Mouse (Mus musculus) limb, embryonic 12.5 days (tissue): ENCODE results near the gene Acacb. TPM values are rescaled to one million over a fixed set of nuclear protein-coding genes. Genes with fewer than 3 reads are reported as not detected.

Experiments
- ATAC-seq: fragments of 200-750 bp; cut with Nextera tagmentation; 2 replicates; pipeline ENCODE4 v1.8.0; 2017; ENCODE audit warnings: low read depth, moderate TSS enrichment; ENCODE audit not compliant: insufficient number of reproducible peaks, insufficient read depth, low FRiP score, low TSS enrichment
- H3K27ac ChIP-seq: fragments of 300-500 bp; sonication (generic); 2 replicates; pipeline ENCODE4 v1.5.1; 2016; ENCODE audit warnings: mild to moderate bottlenecking, moderate library complexity
- H3K27me3 ChIP-seq: fragments of 300-500 bp; sonication (generic); 2 replicates; pipeline ENCODE4 v1.6.1; 2016; ENCODE audit warnings: mild to moderate bottlenecking, moderate library complexity
- H3K36me3 ChIP-seq: fragments of 300-500 bp; sonication (generic); 2 replicates; pipeline ENCODE4 v1.6.1; 2016; ENCODE audit warnings: mild to moderate bottlenecking, moderate library complexity
- H3K4me1 ChIP-seq: fragments of 300-500 bp; sonication (generic); replicated peaks from 2 replicates; pipeline ENCODE4 v1.6.1; 2016
- H3K4me2 ChIP-seq: fragments of 300-500 bp; sonication (generic); 2 replicates; pipeline ENCODE4 v1.6.1; 2016; ENCODE audit warnings: mild to moderate bottlenecking, moderate library complexity
- H3K4me3 ChIP-seq: fragments of 300-500 bp; sonication (generic); replicated peaks from 2 replicates; pipeline ENCODE4 v1.5.1; 2016; ENCODE audit warnings: mild to moderate bottlenecking
- H3K9ac ChIP-seq: fragments of 300-500 bp; sonication (generic); replicated peaks from 2 replicates; pipeline ENCODE4 v1.6.1; 2016; ENCODE audit warnings: mild to moderate bottlenecking, moderate library complexity
- H3K9me3 ChIP-seq: fragments of 300-500 bp; sonication (generic); 2 replicates; pipeline ENCODE4 v1.6.1; 2016; ENCODE audit warnings: mild to moderate bottlenecking, moderate library complexity
- WGBS: fragments of 180-500 bp; shearing (Covaris S2); methylation state at CpG from one replicate; pipeline ENCODE4 v1.1.7; 2016; 5-methylcytosine and 5-hydroxymethylcytosine counted together
- polyA plus RNA-seq: library from polyadenylated mRNA; unstranded; fragments of >200 nt; fragmentation: Nextera tagmentation; extraction: Ambion mirVana; gene quantifications from 2 replicates; pipeline ENCODE4 v1.2.1, GENCODE M21; 2016

Acacb gene
- polyA plus RNA-seq, 1 experiment from 2014 or later, result 4.7 TPM

DNA sequence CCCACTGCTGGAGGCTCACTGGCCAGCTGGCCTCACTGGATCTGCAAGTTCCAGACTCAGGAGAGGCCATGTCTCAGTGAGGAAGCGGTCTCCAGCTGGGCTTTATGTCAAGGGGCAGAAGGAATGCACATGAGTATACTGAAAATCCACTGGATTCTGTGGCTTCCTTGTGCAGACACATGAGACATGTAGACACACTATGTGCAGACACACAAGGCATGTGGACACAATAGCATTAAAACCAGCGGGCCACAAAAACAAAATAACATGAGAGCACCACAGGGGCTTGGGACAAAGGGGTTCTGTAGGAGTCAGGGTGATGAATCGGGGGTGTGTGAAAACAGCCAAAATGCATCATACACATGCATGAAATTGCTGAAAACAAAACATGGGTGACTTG is 20.3 kb upstream of the Acacb start:
- Histone ChIP-seq H3K4me3 (no peak overlapping the region), H3K36me3 (peaks cover 51% of the 10 kb centered on the region), H3K9ac (no peak overlapping the region), H3K27me3 (no peaks in the 10 kb centered on the region), H3K4me1 (peaks cover 11% of the 10 kb centered on the region; the same call in 1 of the 2 replicates), H3K27ac (no peak overlapping the region), H3K9me3 (no peaks in the 10 kb centered on the region), H3K4me2 (no peak overlapping the region)
- ATAC-seq, result no peak
- 92% methylated on average over 3 of the region's 3 CpGs for WGBS

DNA sequence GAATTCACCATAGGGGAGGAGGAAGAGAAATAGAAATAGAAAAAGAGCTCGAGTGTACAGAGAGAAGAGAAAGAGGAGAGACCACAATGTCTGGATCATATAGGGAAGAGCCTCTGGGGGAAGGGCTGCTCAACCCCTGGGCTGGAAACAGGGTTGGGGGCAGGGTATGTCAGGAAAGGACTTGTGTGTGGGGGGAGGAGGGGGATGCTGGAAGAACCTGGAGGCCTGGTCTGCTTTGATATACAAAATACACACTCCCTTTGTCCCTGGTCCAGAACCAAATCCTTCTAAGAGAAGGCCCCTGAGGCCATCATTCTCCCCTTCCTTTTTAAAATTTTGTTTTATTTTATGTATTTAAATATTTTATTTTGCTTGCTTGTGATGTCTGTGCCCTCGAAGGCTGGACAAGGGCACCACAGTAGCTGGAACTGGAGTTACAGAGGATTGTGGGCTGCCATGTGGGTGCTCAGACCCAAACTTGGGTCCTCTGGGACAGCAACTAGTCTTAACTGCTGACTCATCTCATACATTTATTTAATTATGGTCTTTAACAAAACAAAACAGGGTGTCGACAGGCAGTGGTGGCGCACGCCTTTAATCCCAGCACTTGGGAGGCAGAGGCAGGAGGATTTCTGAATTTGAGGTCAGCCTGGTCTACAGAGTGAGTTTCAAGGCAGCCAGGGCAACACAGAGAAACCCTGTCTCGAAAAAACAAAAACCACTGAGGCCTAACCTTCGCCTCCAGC is 19.7 kb upstream of the Acacb start:
- no peak for ATAC-seq
- Histone ChIP-seq H3K4me3 (peak overlapping the region; percentile 66), H3K4me2 (peak overlapping the region; percentile 94), H3K9me3 (no peaks in the 10 kb centered on the region), H3K27me3 (no peaks in the 10 kb centered on the region), H3K27ac (no peak overlapping the region), H3K36me3 (peaks cover 44% of the 10 kb centered on the region), H3K9ac (no peak overlapping the region), H3K4me1 (peaks cover 12% of the 10 kb centered on the region)
- WGBS, result 84% methylated on average over 7 of the region's 7 CpGs

DNA sequence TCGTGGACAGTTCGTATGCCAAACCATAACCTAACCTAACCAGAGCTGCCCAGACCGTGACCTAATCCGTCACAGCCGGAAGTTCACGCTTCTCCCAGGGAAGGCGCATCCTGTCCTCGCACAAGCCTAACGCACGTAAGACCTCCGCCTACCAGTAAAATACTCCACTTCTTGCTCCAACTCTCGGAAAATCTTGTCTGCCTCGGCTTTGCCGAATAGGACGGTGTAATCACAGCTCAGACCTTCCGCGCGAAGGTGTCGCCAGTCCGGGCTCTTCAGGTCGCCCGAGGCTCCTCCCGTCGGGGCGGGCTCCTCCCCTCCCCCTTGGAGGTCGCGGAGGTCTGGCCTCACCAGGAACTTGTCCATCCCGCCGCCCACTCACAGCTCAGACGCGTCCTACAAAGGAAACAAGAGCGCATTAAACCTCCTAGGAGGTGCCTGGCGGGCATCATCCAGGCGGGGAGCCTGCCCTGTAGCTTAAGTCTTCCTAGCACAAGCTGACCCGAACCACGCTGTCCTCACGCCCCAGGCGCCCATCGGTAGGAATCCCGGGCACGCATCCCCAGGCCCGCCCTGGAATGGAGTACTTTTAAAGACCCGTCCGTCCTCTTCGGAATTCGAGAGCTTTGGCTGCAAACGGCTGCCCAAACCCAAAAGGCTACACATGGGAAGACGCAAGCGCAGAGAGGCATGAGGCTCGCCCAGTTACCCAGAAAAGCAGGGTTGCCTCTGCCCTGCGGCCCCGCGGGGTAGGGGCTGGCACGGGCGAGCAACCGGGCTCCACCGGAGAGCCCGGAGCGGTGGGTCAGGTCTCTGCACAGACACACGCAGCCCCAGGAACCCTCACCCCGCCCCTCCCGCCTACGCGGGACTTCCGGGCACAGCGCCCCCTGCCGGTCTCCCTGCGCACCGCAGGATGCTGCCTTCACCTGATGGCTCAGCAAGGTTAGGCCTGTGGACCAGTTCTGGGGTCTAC is 18.7 kb upstream of the Acacb start, which contains the start of gene Alkbh2:
Gene Alkbh2 (minus strand): TSS at position 845 of the 976 bp plus-strand sequence.
- Histone ChIP-seq H3K27ac (peak within 1 kb of the TSS; percentile 94), H3K27me3 (no peaks in the 10 kb centered on the region), H3K9me3 (no peaks in the 10 kb centered on the region), H3K9ac (peak within 1 kb of the TSS; percentile 74), H3K4me3 (peak within 1 kb of the TSS; percentile 66), H3K4me2 (peak within 1 kb of the TSS; percentile 94), H3K36me3 (peaks cover 37% of the 10 kb centered on the region), H3K4me1 (peaks cover 22% of the 10 kb centered on the region)
- peak; percentile 2; the same call in 1 of the 2 replicates for ATAC-seq
- WGBS, result under 1% methylated on average over 69 of the region's 69 CpGs

DNA sequence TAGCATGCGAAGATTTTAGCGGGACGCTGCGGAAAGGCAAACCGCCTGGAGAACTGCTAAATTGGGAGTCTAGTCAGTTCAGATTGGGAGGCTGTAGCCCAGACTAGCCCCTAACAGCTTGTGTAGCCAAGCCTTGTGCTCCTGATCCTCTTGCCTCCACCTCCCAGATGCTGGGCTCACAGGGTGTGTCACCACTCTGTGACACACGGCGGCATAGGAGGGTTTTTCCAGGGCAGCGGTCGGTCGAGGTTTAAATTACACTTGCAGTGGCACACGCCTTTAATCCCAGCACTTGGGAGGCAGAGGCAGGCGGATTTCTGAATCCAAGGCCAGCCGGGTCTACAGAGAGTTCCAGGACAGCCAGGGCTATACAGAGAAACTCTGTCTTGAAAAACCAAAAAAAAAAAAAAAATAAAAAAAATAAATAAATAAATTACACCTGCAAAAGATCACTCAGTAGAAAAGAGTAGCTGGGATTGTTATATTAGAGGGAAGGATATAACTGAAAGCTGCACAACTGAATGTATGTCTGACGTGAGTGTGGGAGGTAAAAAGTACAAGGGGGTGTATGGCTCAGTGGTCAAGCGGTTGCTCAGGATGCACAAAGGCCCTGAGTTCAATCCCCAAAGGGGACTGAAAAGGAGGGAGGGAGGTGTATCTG is 16.7 kb upstream of the Acacb start:
- no peak overlapping the region for H3K27ac ChIP-seq
- no peak overlapping the region for H3K9ac ChIP-seq
- no peak for ATAC-seq

DNA sequence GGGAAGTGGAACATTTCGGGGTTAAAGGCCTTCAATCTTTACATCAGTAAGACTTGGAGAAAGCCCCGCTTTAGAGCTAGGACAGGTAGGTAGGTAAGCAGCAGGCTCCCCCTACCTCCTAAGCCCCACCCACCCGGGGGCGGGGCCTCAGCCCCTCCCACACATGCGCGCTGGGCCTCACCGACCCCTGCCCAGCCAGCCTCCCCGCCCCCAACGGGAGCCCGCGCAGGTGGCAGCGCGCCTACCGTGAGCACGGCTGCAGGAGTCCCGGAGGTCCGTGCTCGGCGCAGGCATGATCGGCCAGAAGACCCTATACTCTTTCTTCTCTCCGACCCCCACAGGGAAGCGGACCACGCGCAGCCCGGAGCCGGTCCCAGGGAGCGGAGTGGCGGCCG is 16.1 kb upstream of the Acacb start, which contains the start of gene Ung:
Gene Ung (plus strand): TSS at position 176 of the 395 bp plus-strand sequence.
- H3K27ac ChIP-seq, result peak within 1 kb of the TSS; percentile 85
- ATAC-seq, result no peak; the same call in none of the 2 replicates
- WGBS, result under 1% methylated on average over 29 of the region's 29 CpGs
- peaks cover 33% of the 10 kb centered on the region for H3K4me1 ChIP-seq
- peak within 1 kb of the TSS; percentile 68 for H3K9ac ChIP-seq
- no peaks in the 10 kb centered on the region for H3K27me3 ChIP-seq
- H3K4me3 ChIP-seq, result peak within 1 kb of the TSS; percentile 65
- H3K4me2 ChIP-seq, result peak within 1 kb of the TSS; percentile 68
- H3K9me3 ChIP-seq, result no peaks in the 10 kb centered on the region
- H3K36me3 ChIP-seq, result peaks cover 32% of the 10 kb centered on the region

More for the DNA sequence above, 16.7 kb upstream of the Acacb start:
- Histone ChIP-seq H3K4me1 (peaks cover 33% of the 10 kb centered on the region), H3K9me3 (no peaks in the 10 kb centered on the region), H3K4me2 (peak overlapping the region; percentile 68), H3K27me3 (no peaks in the 10 kb centered on the region), H3K36me3 (peaks cover 34% of the 10 kb centered on the region), H3K4me3 (peak overlapping the region; percentile 65)
- WGBS, result 81% methylated on average over 15 of the region's 15 CpGs

DNA sequence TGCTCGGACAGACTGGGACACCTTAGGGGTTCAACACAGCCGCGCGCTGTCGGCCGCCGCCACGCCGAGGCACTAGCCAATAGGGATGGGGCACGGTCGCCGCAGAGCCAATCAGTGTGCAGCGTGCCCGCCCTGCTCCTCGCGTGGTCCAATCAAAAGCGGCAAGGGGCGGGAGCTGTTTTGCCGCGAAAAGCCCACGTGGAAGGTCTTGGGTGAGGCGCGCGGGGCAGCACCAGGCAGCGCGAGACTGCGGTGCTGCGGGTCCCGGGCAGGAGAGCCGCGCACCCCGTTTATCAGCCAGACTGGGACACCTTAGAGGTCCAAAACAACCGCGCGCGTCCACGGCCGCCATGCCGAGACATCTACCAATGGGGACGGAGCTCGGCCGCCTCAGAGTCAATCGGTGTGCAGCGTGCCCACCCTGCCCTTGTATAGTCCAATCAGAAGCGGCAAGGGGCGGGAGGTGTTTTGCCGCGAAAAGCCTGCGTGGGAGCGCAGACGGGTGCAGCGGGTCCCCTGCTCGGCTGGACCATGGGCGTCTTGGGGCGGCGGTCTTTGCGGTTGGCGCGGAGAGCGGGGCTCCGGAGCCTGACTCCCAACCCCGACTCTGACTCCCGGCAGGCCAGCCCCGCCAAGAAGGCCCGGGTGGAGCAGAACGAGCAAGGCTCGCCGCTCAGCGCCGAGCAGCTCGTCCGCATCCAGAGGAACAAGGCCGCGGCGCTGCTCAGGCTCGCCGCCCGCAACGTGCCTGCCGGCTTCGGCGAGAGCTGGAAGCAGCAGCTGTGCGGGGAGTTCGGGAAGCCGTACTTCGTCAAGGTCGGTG is 15.4 kb upstream of the Acacb start:
- Histone ChIP-seq H3K27ac (peak overlapping the region; percentile 85), H3K36me3 (peaks cover 30% of the 10 kb centered on the region), H3K9me3 (no peaks in the 10 kb centered on the region), H3K27me3 (no peaks in the 10 kb centered on the region), H3K4me3 (peak overlapping the region; percentile 65), H3K4me2 (peak overlapping the region; percentile 68), H3K9ac (peak overlapping the region; percentile 68), H3K4me1 (peaks cover 33% of the 10 kb centered on the region)
- under 1% methylated on average over 87 of the region's 87 CpGs for WGBS
- peak; percentile 97 for ATAC-seq

DNA sequence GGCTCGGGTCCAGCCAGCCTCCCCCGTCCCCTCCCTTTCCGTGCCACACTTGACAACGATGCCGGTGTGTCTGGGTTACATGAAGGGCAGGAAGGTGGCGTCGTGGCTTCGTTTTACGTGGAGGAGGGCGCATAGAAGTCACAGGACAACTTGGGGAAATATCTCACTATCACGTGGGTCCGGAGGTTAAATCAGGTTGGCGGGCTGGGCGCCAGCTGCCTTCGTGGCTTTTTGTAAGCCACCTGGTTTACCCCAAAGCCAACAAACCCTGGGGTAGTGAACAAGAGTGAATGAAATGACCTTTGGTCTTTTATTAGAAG is 14.9 kb upstream of the Acacb start:
- under 1% methylated on average over 15 of the region's 15 CpGs for WGBS
- Histone ChIP-seq H3K36me3 (peaks cover 33% of the 10 kb centered on the region), H3K4me1 (peaks cover 33% of the 10 kb centered on the region), H3K9ac (peak overlapping the region; percentile 67), H3K4me3 (peak overlapping the region; percentile 65), H3K9me3 (no peaks in the 10 kb centered on the region), H3K4me2 (peak overlapping the region; percentile 68), H3K27ac (peak overlapping the region; percentile 85), H3K27me3 (no peaks in the 10 kb centered on the region)
- no peak for ATAC-seq

DNA sequence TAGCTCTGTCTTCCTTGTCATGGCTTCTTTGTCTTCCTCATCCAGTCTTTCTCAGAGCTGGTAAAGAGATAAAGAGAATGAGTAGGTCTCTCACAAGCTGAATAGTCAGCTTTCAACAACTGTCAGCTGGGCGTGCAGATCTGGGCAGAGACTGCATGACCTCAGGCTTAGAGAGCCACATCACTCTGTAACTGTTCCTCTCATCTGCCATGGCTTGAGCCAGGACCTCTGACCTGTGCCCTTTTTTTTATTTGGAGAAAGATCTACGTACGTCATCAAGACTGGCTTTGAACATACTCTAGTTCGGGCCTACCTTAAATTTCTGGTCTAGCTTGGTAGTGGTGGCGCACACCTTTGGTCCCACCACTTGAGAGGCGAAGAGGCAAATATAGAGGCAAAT is 13.5 kb upstream of the Acacb start:
- Histone ChIP-seq H3K4me2 (peak overlapping the region; percentile 68), H3K9me3 (no peaks in the 10 kb centered on the region), H3K4me1 (peaks cover 30% of the 10 kb centered on the region), H3K27ac (no peak overlapping the region), H3K4me3 (no peak overlapping the region), H3K27me3 (no peaks in the 10 kb centered on the region), H3K9ac (no peak overlapping the region), H3K36me3 (peaks cover 47% of the 10 kb centered on the region)
- ATAC-seq, result no peak
- WGBS, result 85% methylated on average over 6 of the region's 6 CpGs

DNA sequence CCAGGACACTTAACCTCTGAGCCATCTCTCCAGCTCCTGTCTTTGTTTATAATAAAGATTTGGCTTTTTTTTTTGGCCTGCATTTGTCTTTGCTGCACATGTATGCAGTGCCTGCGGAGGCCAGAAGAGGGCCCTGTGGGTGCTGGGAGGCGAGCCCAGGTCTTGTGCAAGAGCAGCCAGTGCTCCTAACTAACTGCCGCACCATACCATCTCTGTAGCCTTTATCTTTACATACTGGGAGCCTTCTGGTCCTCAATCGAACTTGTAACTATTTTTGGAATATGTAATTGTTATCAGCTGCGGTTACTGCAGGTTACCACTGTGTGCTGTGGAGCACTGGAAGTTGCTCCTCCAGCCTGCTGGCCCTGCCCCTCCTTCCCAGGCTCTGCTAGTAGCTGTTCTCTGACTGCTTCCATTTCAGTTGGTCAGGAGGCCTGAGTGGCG is 12.2 kb upstream of the Acacb start:
- Histone ChIP-seq H3K36me3 (peaks cover 59% of the 10 kb centered on the region), H3K9ac (no peak overlapping the region), H3K4me3 (no peak overlapping the region), H3K27ac (no peak overlapping the region), H3K27me3 (no peaks in the 10 kb centered on the region), H3K4me2 (no peak overlapping the region), H3K4me1 (peaks cover 39% of the 10 kb centered on the region), H3K9me3 (no peaks in the 10 kb centered on the region)
- no peak for ATAC-seq
- 71% methylated on average over 6 of the region's 6 CpGs for WGBS

DNA sequence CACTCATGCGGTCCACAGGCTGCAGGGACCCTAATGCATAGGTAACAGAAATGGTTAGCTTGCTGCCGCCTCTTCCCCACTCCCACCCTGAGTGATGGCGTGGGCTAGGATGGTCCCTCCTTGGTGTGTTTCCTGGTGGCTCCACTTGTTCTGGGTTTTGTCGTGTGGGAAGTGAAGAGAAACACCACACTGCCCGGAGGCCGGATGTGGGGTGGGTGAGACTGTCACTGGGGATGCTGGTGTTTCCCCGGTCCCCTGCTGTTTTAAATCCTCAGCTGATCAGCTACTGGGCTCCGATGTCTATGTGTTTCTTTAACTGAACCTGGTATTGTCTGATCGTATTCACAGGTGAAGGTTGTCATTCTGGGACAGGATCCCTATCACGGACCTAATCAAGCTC is 10.8 kb upstream of the Acacb start:
- Histone ChIP-seq H3K27ac (no peak overlapping the region), H3K4me3 (no peak overlapping the region), H3K4me2 (no peak overlapping the region), H3K27me3 (no peaks in the 10 kb centered on the region), H3K4me1 (peaks cover 43% of the 10 kb centered on the region), H3K36me3 (peaks cover 72% of the 10 kb centered on the region), H3K9ac (no peak overlapping the region), H3K9me3 (no peaks in the 10 kb centered on the region)
- no peak for ATAC-seq
- WGBS, result 89% methylated on average over 10 of the region's 10 CpGs
